Mouse (Mus musculus) liver, postnatal 0 days (tissue): ENCODE results near the gene Siglec1. TPM values are rescaled to one million over a fixed set of nuclear protein-coding genes. Genes with fewer than 3 reads are reported as not detected.

Experiments
- ATAC-seq: fragments of 200-750 bp; cut with Nextera tagmentation; 2 replicates; pipeline ENCODE4 v1.8.0; 2017; ENCODE audit warnings: mild to moderate bottlenecking, moderate library complexity
- DNase-seq: peaks from one replicate; pipeline ENCODE4 v3.0.0-alpha.2; 2016
- H3K27ac ChIP-seq: fragments of 300-500 bp; sonication (generic); 2 replicates; pipeline ENCODE4 v1.5.1; 2014; ENCODE audit warnings: antibody characterized with exemption, moderate library complexity, mild to moderate bottlenecking, low read depth
- H3K27me3 ChIP-seq: fragments of 300-500 bp; sonication (generic); 2 replicates; pipeline ENCODE4 v1.6.1; 2014; ENCODE audit warnings: low read length, control low read depth, mixed read lengths; ENCODE audit not compliant: insufficient read depth
- H3K36me3 ChIP-seq: fragments of 300-500 bp; sonication (generic); replicated peaks from 2 replicates; pipeline ENCODE4 v1.6.1; 2014; ENCODE audit warnings: mild to moderate bottlenecking, control low read depth, low read length, moderate library complexity, mixed read lengths; ENCODE audit not compliant: insufficient read depth
- H3K4me1 ChIP-seq: fragments of 300-500 bp; sonication (generic); 2 replicates; pipeline ENCODE4 v1.6.1; 2014; ENCODE audit warnings: antibody characterized with exemption, mild to moderate bottlenecking, control low read depth; ENCODE audit not compliant: insufficient read depth
- H3K4me2 ChIP-seq: fragments of 300-500 bp; sonication (generic); 2 replicates; pipeline ENCODE4 v1.6.1; 2014; ENCODE audit warnings: low read depth, mild to moderate bottlenecking, low read length, moderate library complexity, mixed read lengths
- H3K4me3 ChIP-seq: fragments of 300-500 bp; sonication (generic); 2 replicates; pipeline ENCODE4 v1.5.1; 2014; ENCODE audit warnings: low read depth, low read length
- H3K9ac ChIP-seq: fragments of 300-500 bp; sonication (generic); replicated peaks from 2 replicates; pipeline ENCODE4 v1.6.1; 2014; ENCODE audit warnings: mild to moderate bottlenecking, moderate library complexity
- H3K9me3 ChIP-seq: fragments of 300-500 bp; sonication (generic); 2 replicates; pipeline ENCODE4 v1.6.1; 2016; ENCODE audit warnings: mild to moderate bottlenecking, control low read depth, low read length, mixed read lengths
- CTCF ChIP-seq: sonication (generic); IDR thresholded peaks from 2 replicates; pipeline ENCODE4 v1.5.1; 2016; ENCODE audit warnings: antibody characterized with exemption, low read depth
- EP300 ChIP-seq: IDR thresholded peaks from 2 replicates; pipeline ENCODE4 v1.6.1; 2016; ENCODE audit warnings: antibody characterized with exemption, low read depth, mild to moderate bottlenecking
- WGBS: fragments of 180-500 bp; shearing (Covaris S2); extraction: QIAGEN DNeasy Blood & Tissue Kit; methylation state at CpG from one replicate; pipeline ENCODE4 v1.1.7; 2014; ENCODE audit not compliant: insufficient replicate concordance; 5-methylcytosine and 5-hydroxymethylcytosine counted together
- polyA plus RNA-seq: library from polyadenylated mRNA; unstranded; fragments of >200 nt; fragmentation: Nextera tagmentation; extraction: Ambion mirVana; gene quantifications from 2 replicates; pipeline ENCODE4 v1.2.1, GENCODE M21; 2015

Gene Siglec1
- polyA plus RNA-seq, 1 experiment from 2014 or later = 2.0 TPM

DNA sequence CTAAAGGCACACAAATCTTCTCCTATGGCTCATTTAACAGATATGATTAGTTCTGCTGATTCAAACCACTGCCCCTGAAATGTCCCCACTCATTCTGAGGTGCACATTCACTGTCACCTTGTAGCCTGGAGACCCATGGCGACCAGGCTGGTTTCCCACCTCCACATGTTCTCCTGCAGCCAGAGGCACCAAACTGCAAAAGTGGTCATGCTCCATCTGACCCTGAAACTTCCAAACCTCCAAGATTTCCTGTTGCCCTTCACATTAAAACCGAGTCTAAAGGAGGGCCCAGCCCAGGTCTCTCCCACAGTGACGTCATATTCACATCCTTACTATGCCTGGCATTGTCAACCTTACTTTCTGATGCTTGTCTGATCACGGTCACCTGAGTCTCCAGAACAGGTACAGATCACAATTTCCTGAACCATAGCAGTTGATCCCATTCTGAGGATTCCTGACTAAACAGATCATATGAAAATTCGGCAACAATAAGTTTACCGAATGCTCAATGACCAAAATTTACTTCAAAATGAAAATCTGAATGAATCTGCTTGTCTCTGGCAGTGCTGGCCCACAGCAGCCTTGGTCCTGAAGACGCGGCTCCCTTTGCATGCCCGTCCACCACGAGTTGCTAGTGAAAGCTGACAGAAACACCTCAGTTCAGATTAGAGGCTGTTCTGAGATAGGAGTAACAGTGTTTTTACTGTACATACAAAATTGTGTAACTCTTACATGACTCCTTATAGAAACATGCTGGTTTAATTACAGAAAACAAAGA is 45.7 kb upstream of the Siglec1 start:
- Histone ChIP-seq H3K4me3 (no peak overlapping the region), H3K4me1 (peaks cover 49% of the 10 kb centered on the region), H3K36me3 (no peaks in the 10 kb centered on the region), H3K4me2 (no peak overlapping the region), H3K9ac (no peak overlapping the region), H3K27me3 (no peaks in the 10 kb centered on the region), H3K9me3 (no peaks in the 10 kb centered on the region), H3K27ac (no peak overlapping the region)
- DNase-seq (no peak), ATAC-seq (no peak)
- WGBS = 80% methylated on average over 10 of the region's 10 CpGs
- TF ChIP-seq EP300 (no peak), CTCF (no peak)

GRCm38 (mm10) chr2:131130849-131131248 is 44.3 kb upstream of the Siglec1 start:
- no peak overlapping the region for H3K4me2 ChIP-seq
- H3K36me3 ChIP-seq = no peaks in the 10 kb centered on the region
- 87% methylated on average over 2 of the region's 2 CpGs for WGBS
- no peak overlapping the region for H3K27ac ChIP-seq
- no peak for TF ChIP-seq CTCF
- TF ChIP-seq EP300 = no peak
- no peaks in the 10 kb centered on the region for H3K9me3 ChIP-seq
- H3K9ac ChIP-seq = no peak overlapping the region
- no peak overlapping the region for H3K4me3 ChIP-seq
- DNase-seq (no peak), ATAC-seq (no peak)
- peaks cover 46% of the 10 kb centered on the region for H3K4me1 ChIP-seq
- H3K27me3 ChIP-seq = no peaks in the 10 kb centered on the region

DNA sequence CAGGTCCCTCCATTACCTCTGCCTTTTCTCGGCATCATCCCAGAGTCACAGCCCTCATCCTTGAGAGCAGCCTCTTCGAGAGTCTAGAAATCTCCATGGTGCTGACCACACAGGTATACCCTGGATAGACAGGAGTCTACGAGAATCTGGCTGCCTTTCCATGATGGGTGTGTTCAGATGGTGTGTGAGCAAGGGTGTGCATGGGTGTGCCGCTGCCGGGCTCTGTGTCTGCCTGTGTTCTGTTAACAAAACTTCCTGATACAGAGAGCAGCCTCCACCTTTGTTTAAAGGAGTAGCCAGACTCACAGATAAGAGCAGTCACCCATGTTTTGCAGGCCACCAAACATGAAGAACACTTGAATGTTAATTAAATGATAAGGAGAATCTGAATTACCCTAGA is 43.3 kb upstream of the Siglec1 start:
- peak overlapping the region; percentile 48; the same call in 1 of the 2 replicates for H3K27ac ChIP-seq

DNA sequence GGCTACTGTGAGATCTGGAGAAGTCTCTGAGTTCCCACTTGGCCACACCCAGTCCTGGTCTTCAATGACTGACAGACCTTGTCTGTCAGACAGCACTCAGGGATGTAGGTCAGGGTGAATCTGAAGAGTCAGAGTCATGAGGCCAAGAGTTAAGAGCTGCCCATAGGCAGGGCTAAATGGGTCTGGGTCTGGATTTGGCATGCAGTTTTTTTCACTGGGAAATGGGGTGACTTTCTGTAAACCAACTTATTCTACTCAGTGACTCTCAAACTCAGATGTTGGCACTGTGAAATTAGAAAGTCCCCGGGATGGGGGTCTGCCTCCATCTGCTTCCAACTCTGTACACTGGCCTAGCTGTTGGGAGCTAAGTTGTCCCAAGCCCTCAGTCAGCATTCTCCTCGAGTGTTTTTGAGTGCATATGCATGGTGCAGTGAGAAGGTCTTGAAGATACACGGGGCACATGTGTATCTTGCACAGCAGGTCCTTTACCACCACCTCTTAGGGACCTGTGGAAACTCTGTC is 42.1 kb upstream of the Siglec1 start:
- ATAC-seq (no peak), DNase-seq (no peak)
- Histone ChIP-seq H3K27ac (no peak overlapping the region), H3K27me3 (no peaks in the 10 kb centered on the region), H3K36me3 (no peaks in the 10 kb centered on the region), H3K9ac (no peak overlapping the region), H3K4me2 (peak overlapping the region; percentile 73; the same call in 1 of the 2 replicates), H3K4me3 (no peak overlapping the region), H3K4me1 (peaks cover 33% of the 10 kb centered on the region), H3K9me3 (no peaks in the 10 kb centered on the region)
- 71% methylated on average over 3 of the region's 3 CpGs for WGBS
- TF ChIP-seq EP300 = no peak
- TF ChIP-seq CTCF = no peak

More for the DNA sequence above, 43.3 kb upstream of the Siglec1 start:
- peaks cover 37% of the 10 kb centered on the region for H3K4me1 ChIP-seq
- no peak for DNase-seq
- H3K27me3 ChIP-seq = no peaks in the 10 kb centered on the region
- peak; percentile 63 for ATAC-seq
- no peaks in the 10 kb centered on the region for H3K36me3 ChIP-seq
- TF ChIP-seq CTCF (no peak), EP300 (peak; percentile 23; the same call in 1 of the 2 replicates)
- WGBS = 56% methylated on average over 5 of the region's 5 CpGs
- no peaks in the 10 kb centered on the region for H3K9me3 ChIP-seq
- H3K4me2 ChIP-seq = peak overlapping the region; percentile 4
- H3K9ac ChIP-seq = 0 out of 2 replicates have a peak overlapping the region, but pooled peaks have one; percentile 21
- H3K4me3 ChIP-seq = no peak overlapping the region

DNA sequence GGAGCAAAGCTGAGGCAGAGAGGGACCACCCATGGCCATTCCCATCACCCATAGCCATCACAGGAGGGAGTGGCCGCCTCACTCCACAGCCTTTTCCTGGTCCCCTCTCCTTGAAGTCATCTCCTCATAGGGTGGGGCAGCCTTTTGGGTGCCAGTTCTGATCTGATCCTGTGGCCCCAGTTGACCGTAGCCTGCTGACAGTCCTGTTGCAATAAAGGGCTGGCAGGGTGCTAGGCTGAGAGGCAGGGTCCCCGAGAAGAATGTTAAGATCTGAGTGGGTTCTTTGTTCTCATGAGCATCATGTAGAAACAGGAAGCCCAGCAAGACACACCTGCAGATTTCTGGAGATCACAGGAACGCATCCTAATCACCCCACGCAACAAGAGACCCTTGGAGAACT is 41.6 kb upstream of the Siglec1 start:
- peak overlapping the region; percentile 73 for H3K4me2 ChIP-seq
- TF ChIP-seq EP300 (no peak), CTCF (no peak)
- H3K27me3 ChIP-seq = no peaks in the 10 kb centered on the region
- H3K36me3 ChIP-seq = no peaks in the 10 kb centered on the region
- H3K4me3 ChIP-seq = peak overlapping the region; percentile 49; the same call in 1 of the 2 replicates
- H3K9ac ChIP-seq = no peak overlapping the region
- ATAC-seq (no peak), DNase-seq (no peak)
- H3K9me3 ChIP-seq = no peaks in the 10 kb centered on the region
- H3K4me1 ChIP-seq = peaks cover 33% of the 10 kb centered on the region
- WGBS = 77% methylated on average over 5 of the region's 5 CpGs
- 0 out of 2 replicates have a peak overlapping the region, but pooled peaks have one; percentile 16 for H3K27ac ChIP-seq

- H3K4me2 ChIP-seq = peak within 1 kb of the TSS; percentile 73
- H3K9me3 ChIP-seq = no peaks in the 10 kb centered on the region
- TF ChIP-seq CTCF = no peak
- TF ChIP-seq EP300 = no peak
- DNase-seq (peak; percentile 64), ATAC-seq (peak; percentile 68)
- peak within 1 kb of the TSS; percentile 49 for H3K4me3 ChIP-seq
- peak within 1 kb of the TSS; percentile 64 for H3K9ac ChIP-seq
- H3K36me3 ChIP-seq = no peaks in the 10 kb centered on the region
- H3K27me3 ChIP-seq = no peaks in the 10 kb centered on the region
- peaks cover 33% of the 10 kb centered on the region for H3K4me1 ChIP-seq
- peak within 1 kb of the TSS; percentile 16; the same call in 1 of the 2 replicates for H3K27ac ChIP-seq
- 3% methylated on average over 27 of the region's 28 CpGs for WGBS
Measured at GRCm38 (mm10) chr2:131127161-131127730, 40.7 kb upstream of the Siglec1 start, which contains the start of gene Hspa12b. Gene Hspa12b (plus strand): TSS chr2:131127280.
